Mouse (Mus musculus) heart, embryonic 16.5 days (tissue): ENCODE data around the gene Acox2. TPM values are rescaled to one million over a fixed set of nuclear protein-coding genes. Genes with fewer than 3 reads are reported as not detected.

Experiments
- ATAC-seq: fragments of 200-750 bp; cut with Nextera tagmentation; replicated peaks from 2 replicates; pipeline ENCODE4 v1.8.0; 2017; ENCODE audit warnings: moderate number of reproducible peaks; ENCODE audit not compliant: insufficient read depth, low FRiP score; ENCODE audit errors: extremely low read depth
- H3K27ac ChIP-seq: fragments of 300-500 bp; sonication (generic); 2 replicates; pipeline ENCODE4 v1.5.1; 2014; ENCODE audit warnings: mild to moderate bottlenecking, low read length, control low read depth, moderate library complexity
- H3K27me3 ChIP-seq: fragments of 300-500 bp; sonication (generic); 2 replicates; pipeline ENCODE4 v1.6.1; 2014; ENCODE audit warnings: low read length, mixed read lengths; ENCODE audit not compliant: control insufficient read depth, insufficient read depth
- H3K36me3 ChIP-seq: fragments of 300-500 bp; sonication (generic); 2 replicates; pipeline ENCODE4 v1.6.1; 2014; ENCODE audit not compliant: control insufficient read depth, insufficient read depth
- H3K4me1 ChIP-seq: fragments of 300-500 bp; sonication (generic); 2 replicates; pipeline ENCODE4 v1.6.1; 2014; ENCODE audit warnings: low read length, mixed read lengths; ENCODE audit not compliant: control insufficient read depth, insufficient read depth
- H3K4me2 ChIP-seq: fragments of 300-500 bp; sonication (generic); 2 replicates; pipeline ENCODE4 v1.6.1; 2014; ENCODE audit warnings: low read depth, mild to moderate bottlenecking, control low read depth, low read length
- H3K4me3 ChIP-seq: fragments of 300-500 bp; sonication (generic); 2 replicates; pipeline ENCODE4 v1.5.1; 2014; ENCODE audit warnings: mild to moderate bottlenecking, control low read depth, low read length
- H3K9ac ChIP-seq: fragments of 300-500 bp; sonication (generic); 2 replicates; pipeline ENCODE4 v1.6.1; 2014; ENCODE audit warnings: low read length, control low read depth
- H3K9me3 ChIP-seq: fragments of 300-500 bp; sonication (generic); replicated peaks from 2 replicates; pipeline ENCODE4 v1.6.1; 2016; ENCODE audit warnings: low read length; ENCODE audit not compliant: control insufficient read depth
- WGBS: fragments of 180-500 bp; shearing (Covaris S2); extraction: QIAGEN DNeasy Blood & Tissue Kit; methylation state at CpG from one replicate; pipeline ENCODE4 v1.1.7; 2014; 5-methylcytosine and 5-hydroxymethylcytosine counted together
- polyA plus RNA-seq: library from polyadenylated mRNA; unstranded; fragments of >200 nt; fragmentation: Nextera tagmentation; extraction: Ambion mirVana; gene quantifications from 2 replicates; pipeline ENCODE4 v1.2.1, GENCODE M21; 2015

Gene Acox2
- polyA plus RNA-seq, 1 experiment from 2014 or later, result 0.45 TPM

DNA sequence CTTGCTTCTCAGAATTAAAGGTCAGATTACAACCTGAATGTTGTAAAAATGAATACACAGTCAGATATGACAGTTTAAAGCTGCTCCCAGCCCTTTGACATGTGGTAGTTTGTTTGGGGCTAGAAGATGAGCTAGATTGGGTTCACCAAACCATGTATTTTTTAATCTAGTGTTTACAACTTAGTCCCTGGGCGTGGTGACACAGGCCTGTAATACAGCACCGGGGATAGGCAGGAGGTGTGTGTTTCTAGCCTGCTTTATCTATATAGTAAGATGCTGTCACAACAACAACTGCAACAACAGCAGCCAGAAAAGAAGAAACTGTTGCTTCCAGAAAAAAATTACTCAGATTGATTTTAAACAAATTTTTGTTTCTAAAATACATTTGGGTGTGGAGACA is 38.2 kb downstream of the Acox2 start:
- Histone ChIP-seq H3K36me3 (peaks cover 7% of the 10 kb centered on the region), H3K27me3 (no peaks in the 10 kb centered on the region), H3K4me2 (no peak overlapping the region), H3K4me3 (no peak overlapping the region), H3K9ac (no peak overlapping the region), H3K27ac (no peak overlapping the region), H3K9me3 (no peaks in the 10 kb centered on the region), H3K4me1 (peaks cover 6% of the 10 kb centered on the region)
- no peak for ATAC-seq
- whole genome bisulfite sequencing, result 92% methylated on average over 2 of the region's 2 CpGs

- H3K27me3 ChIP-seq, result no peaks in the 10 kb centered on the region
- H3K9ac ChIP-seq, result no peak overlapping the region
- 68% methylated on average over 7 of the region's 7 CpGs for WGBS
- no peak overlapping the region for H3K27ac ChIP-seq
- H3K36me3 ChIP-seq, result peaks cover 7% of the 10 kb centered on the region
- peaks cover 12% of the 10 kb centered on the region for H3K4me1 ChIP-seq
- no peak overlapping the region for H3K4me2 ChIP-seq
- H3K9me3 ChIP-seq, result no peaks in the 10 kb centered on the region
- no peak overlapping the region for H3K4me3 ChIP-seq
- no peak for ATAC-seq
Observed at GRCm38 (mm10) chr14:8220306-8220705, 38.8 kb downstream of the Acox2 start.

DNA sequence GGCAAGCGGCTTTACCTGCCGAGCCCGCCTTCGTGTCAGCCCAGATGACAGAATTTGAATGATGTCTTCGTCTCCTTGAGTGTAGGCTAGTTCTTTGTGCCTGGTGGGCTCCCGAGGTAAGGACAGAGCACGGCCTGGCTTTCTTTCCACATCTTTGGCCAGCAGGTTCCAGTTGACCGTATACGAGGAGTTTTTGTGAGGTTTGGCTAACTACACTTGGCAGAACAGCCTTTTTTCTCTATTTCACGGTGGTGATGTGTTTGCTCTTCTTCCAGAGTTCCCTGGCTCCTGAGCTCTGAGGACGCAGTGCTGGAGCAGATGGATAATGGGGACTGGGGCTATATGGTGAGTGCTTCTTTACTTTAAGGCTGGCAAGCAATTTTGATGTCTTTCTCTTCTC is 39.3 kb downstream of the Acox2 start:
- peaks cover 16% of the 10 kb centered on the region for H3K4me1 ChIP-seq
- H3K27me3 ChIP-seq, result no peaks in the 10 kb centered on the region
- peaks cover 7% of the 10 kb centered on the region for H3K36me3 ChIP-seq
- 85% methylated on average over 11 of the region's 11 CpGs for WGBS
- no peak overlapping the region for H3K9ac ChIP-seq
- H3K27ac ChIP-seq, result no peak overlapping the region
- H3K4me3 ChIP-seq, result no peak overlapping the region
- no peak overlapping the region for H3K4me2 ChIP-seq
- ATAC-seq, result no peak
- no peaks in the 10 kb centered on the region for H3K9me3 ChIP-seq

DNA sequence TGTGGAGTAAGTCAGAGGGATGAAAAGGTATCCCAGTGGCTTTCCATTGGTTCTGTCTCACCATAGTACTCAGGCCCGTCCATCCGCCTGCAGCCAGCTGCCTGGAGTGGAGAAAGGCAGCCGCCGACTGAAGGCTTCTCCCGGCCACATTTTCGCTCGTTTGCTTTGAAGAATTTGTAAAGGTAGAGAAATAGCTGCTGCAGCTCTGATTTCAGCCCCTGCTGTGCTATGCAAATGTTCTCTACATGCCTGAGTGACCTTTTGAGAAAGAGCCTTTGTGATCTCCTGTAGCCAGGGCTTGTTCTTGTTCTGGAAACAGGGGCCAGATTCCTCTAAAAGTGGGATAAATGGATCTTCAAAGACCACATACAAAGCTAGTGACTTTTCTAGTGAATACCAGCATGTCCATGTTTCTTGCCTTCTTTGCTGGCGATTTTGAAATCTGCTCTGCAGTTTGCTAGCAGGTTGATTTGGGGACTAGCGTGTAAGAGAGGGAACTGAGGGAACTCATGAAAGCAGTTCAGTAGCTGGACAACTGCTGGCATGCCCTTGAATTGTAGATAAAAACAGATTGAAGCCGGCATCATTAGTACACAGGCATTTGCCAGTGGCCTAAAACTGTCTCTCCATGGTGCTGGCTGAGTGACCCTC is 40.3 kb downstream of the Acox2 start:
- Histone ChIP-seq H3K36me3 (peaks cover 7% of the 10 kb centered on the region), H3K27ac (no peak overlapping the region), H3K4me1 (peaks cover 17% of the 10 kb centered on the region), H3K4me3 (no peak overlapping the region), H3K27me3 (no peaks in the 10 kb centered on the region), H3K9me3 (no peaks in the 10 kb centered on the region), H3K4me2 (no peak overlapping the region), H3K9ac (no peak overlapping the region)
- no peak for ATAC-seq
- WGBS, result 46% methylated on average over 10 of the region's 10 CpGs

DNA sequence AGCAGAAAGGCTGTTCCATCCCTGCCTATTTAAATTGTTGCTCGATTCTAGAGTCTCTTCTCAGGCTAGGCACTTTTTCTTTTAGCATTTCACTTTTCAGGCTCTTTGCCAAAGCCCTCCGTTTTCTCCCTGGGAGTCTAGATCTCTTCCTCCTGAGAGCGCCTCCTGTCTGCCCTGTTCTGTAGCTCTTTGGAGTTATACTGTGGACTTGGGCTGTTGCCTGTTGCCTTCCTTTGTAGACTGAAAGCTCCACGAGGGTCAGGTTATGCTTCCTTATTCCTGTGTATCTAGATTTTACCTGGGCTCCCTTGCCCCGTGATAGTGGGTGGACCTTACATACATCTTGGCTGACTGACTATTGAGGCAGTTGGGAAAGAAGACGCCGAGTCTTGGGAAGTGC is 40.9 kb downstream of the Acox2 start:
- H3K4me3 ChIP-seq, result no peak overlapping the region
- H3K36me3 ChIP-seq, result peaks cover 7% of the 10 kb centered on the region
- no peak overlapping the region for H3K9ac ChIP-seq
- H3K4me1 ChIP-seq, result peaks cover 17% of the 10 kb centered on the region
- H3K27me3 ChIP-seq, result no peaks in the 10 kb centered on the region
- no peak for ATAC-seq
- no peak overlapping the region for H3K27ac ChIP-seq
- H3K4me2 ChIP-seq, result no peak overlapping the region
- no peaks in the 10 kb centered on the region for H3K9me3 ChIP-seq
- 71% methylated on average over 7 of the region's 7 CpGs for WGBS

GRCm38 (mm10) chr14:8216100-8216499 is 43.1 kb downstream of the Acox2 start:
- H3K4me2 ChIP-seq, result peak overlapping the region; percentile 86
- 73% methylated on average over 5 of the region's 5 CpGs for WGBS
- no peak for ATAC-seq
- peaks cover 17% of the 10 kb centered on the region for H3K4me1 ChIP-seq
- H3K36me3 ChIP-seq, result no peaks in the 10 kb centered on the region
- H3K27me3 ChIP-seq, result no peaks in the 10 kb centered on the region
- H3K9me3 ChIP-seq, result no peaks in the 10 kb centered on the region
- no peak overlapping the region for H3K4me3 ChIP-seq
- no peak overlapping the region for H3K9ac ChIP-seq
- H3K27ac ChIP-seq, result no peak overlapping the region

GRCm38 (mm10) chr14:8215208-8215778 is 43.9 kb downstream of the Acox2 start:
- Histone ChIP-seq H3K4me1 (peaks cover 17% of the 10 kb centered on the region), H3K4me3 (peak overlapping the region; percentile 83), H3K27ac (no peak overlapping the region), H3K4me2 (peak overlapping the region; percentile 86), H3K9me3 (no peaks in the 10 kb centered on the region), H3K36me3 (no peaks in the 10 kb centered on the region), H3K9ac (peak overlapping the region; percentile 94), H3K27me3 (no peaks in the 10 kb centered on the region)
- ATAC-seq, result no peak
- WGBS, result 25% methylated on average over 21 of the region's 21 CpGs

DNA sequence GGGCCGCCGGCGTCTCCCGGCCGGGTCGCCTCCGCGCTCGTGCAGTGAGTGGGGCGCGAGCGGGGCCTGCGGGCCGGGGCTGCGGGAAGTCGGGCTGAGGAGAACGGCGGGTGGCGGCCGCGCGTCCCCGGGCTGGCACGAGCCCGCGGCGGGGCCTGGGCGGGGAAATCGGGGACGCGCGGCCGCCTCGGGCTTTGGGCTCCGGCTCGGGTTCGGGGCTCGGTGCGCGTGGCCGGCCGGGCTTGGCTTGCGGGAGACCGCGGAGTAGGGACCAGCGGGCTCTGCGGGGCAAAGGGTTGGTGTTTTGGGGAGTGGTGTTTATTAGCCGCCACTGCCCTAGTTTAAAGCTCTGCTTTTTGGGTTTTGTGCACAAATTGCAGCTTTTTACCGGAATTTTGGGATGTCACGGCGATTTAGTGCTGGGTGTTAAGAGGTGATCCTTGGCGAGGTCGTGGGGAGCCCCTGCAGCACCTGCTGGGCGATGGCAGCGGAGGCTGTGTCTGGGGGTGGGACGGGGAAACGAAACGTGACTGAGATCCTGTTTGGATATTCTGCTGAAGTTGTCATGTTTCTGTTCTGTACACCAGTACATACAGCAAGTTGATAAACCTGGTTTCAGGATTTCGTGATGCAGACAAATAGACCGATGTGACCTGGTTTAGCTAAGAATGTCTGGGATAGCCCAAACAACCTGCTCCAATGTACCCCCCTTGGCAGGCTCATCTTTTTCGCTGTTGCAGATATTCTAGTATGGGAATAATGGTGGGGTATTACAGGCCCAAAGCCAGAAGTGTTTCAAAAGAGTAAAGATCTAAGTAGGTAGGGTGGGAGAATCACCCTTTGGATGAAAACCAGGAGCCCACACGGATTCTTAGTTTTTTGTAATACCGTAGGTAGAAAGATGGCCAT is 44.6 kb downstream of the Acox2 start:
- H3K9me3 ChIP-seq, result no peaks in the 10 kb centered on the region

DNA sequence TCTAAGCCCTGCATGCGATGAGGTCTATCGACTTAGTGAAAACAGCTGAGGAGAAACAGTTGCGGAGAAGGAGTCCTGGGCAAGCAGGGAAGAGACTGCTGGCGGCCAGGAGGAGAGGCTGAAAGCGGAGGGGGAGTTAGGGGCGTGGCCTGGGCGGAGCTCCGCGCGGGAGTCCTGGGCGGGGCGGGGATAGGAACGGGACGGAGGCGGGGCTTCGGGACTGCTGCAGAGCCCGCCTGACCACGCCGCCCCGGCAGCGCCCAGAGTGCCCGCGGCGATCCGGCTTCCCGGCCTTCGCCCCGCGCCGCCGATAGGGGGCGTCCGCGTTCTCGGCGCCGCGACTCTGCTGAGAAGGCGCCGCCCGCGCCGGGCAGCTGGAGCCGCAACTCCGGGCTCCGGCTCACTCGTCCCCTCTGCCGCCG is 45.3 kb downstream of the Acox2 start, which contains the start of gene Kctd6:
Gene Kctd6 (plus strand): TSS at position 338 of the 422 bp plus-strand sequence.
- under 1% methylated on average over 41 of the region's 49 CpGs for WGBS
- H3K4me2 ChIP-seq, result peak within 1 kb of the TSS; percentile 86
- H3K27ac ChIP-seq, result peak within 1 kb of the TSS; percentile 95

More for the DNA sequence above, 44.6 kb downstream of the Acox2 start:
- peak; percentile 77 for ATAC-seq
- Histone ChIP-seq H3K4me1 (peaks cover 17% of the 10 kb centered on the region), H3K4me3 (peak overlapping the region; percentile 83), H3K27me3 (no peaks in the 10 kb centered on the region), H3K36me3 (no peaks in the 10 kb centered on the region), H3K27ac (peak overlapping the region; percentile 95), H3K9ac (peak overlapping the region; percentile 94), H3K4me2 (peak overlapping the region; percentile 86)
- WGBS, result 2% methylated on average over 61 of the region's 63 CpGs

More for the DNA sequence above, 45.3 kb downstream of the Acox2 start, which contains the start of gene Kctd6:
- Histone ChIP-seq H3K4me1 (peaks cover 19% of the 10 kb centered on the region), H3K9ac (peak within 1 kb of the TSS; percentile 94), H3K4me3 (peak within 1 kb of the TSS; percentile 83), H3K36me3 (no peaks in the 10 kb centered on the region), H3K9me3 (no peaks in the 10 kb centered on the region), H3K27me3 (no peaks in the 10 kb centered on the region)
- peak; percentile 99 for ATAC-seq
